Mouse (Mus musculus): ENCODE data around the gene Arhgap32. TPM values are rescaled to one million over a fixed set of nuclear protein-coding genes. Genes with fewer than 3 reads are reported as not detected.

Gene Arhgap32
- total and polyA plus RNA-seq, 3 experiments = 0.06 to 0.15 TPM; not detected in 1

- TF ChIP-seq BHLHE40 (IDR thresholded peaks at IDR 0.05; ENCODE audit: borderline replicate concordance, low read depth, low read length) = no peak
- no peak for TF ChIP-seq ZNF384 (IDR thresholded peaks at IDR 0.05; ENCODE audit: low read depth, low read length)
- no peak for TF ChIP-seq MYC (IDR thresholded peaks at IDR 0.05; ENCODE audit: low read depth, low read length)
- no peak for TF ChIP-seq MAX (IDR thresholded peaks at IDR 0.05; ENCODE audit: low read length)
- TF ChIP-seq GABPA (IDR thresholded peaks at IDR 0.05; ENCODE audit: low read depth, low read length) = no peak
- TF ChIP-seq POLR2A (IDR thresholded peaks at IDR 0.05; ENCODE audit: control insufficient read depth in 1 of 2, insufficient read depth in 1 of 2, low read depth in 1 of 2, low read length in 2 of 2, poor library complexity in 1 of 2) = no peak
- TF ChIP-seq TBP (IDR thresholded peaks at IDR 0.05; ENCODE audit: low read depth, low read length) = no peak
- TF ChIP-seq TCF12 (IDR thresholded peaks at IDR 0.05; ENCODE audit: low read depth, low read length) = no peak
- TF ChIP-seq UBTF (IDR thresholded peaks at IDR 0.05; ENCODE audit: borderline replicate concordance, insufficient read depth, low read depth, low read length) = no peak
- TF ChIP-seq USF1 (IDR thresholded peaks at IDR 0.05; ENCODE audit: low read depth, low read length) = no peak
- TF ChIP-seq KAT2A (conservative IDR thresholded peaks at IDR 0.05; ENCODE audit: low read depth, low read length) = no peak
- TF ChIP-seq EP300 (IDR thresholded peaks at IDR 0.05; ENCODE audit: low read depth in 1 of 2, low read length in 2 of 2) = no peak
- no peak for TF ChIP-seq POLR2AphosphoS2 (IDR thresholded peaks at IDR 0.05; ENCODE audit: low read length)
- no peak for TF ChIP-seq HCFC1 (IDR thresholded peaks at IDR 0.05; ENCODE audit: low read depth, low read length)
- TF ChIP-seq ZKSCAN1 (IDR thresholded peaks at IDR 0.05; ENCODE audit: low read depth, low read length) = no peak
- no peak for TF ChIP-seq ZC3H11A (IDR thresholded peaks at IDR 0.05; ENCODE audit: low read depth, low read length)
- TF ChIP-seq TAL1 (IDR thresholded peaks at IDR 0.05; ENCODE audit: low read length) = no peak
- no peak overlapping the region for H3K4me3 ChIP-seq (ENCODE audit: control insufficient read depth in 1 of 2, insufficient read depth in 1 of 2, low read depth in 2 of 2, low read length in 2 of 2)
- no peak for DNase-seq (ENCODE audit: low read depth, low spot score)
- no peak overlapping the region for H3K27ac ChIP-seq (ENCODE audit: control insufficient read depth, low read depth, low read length)
- H3K4me1 ChIP-seq (ENCODE audit: control insufficient read depth in 1 of 2, insufficient read depth in 2 of 2, low read length in 2 of 2) = no peaks in the 10 kb centered on the region
- H3K79me2 ChIP-seq (ENCODE audit: control insufficient read depth, insufficient read depth, low read length, poor library complexity) = no peaks in the 10 kb centered on the region
- H3K9ac ChIP-seq (ENCODE audit: control insufficient read depth, low read depth, low read length, poor library complexity, severe bottlenecking) = no peak overlapping the region
- H3K27me3 ChIP-seq (ENCODE audit: control insufficient read depth in 1 of 2, insufficient read depth in 2 of 2, low read length in 2 of 2) = no peaks in the 10 kb centered on the region; a peak in 2 of 4 replicates
- H3K36me3 ChIP-seq (ENCODE audit: control insufficient read depth in 1 of 2, insufficient read depth in 2 of 2, low read length in 2 of 2) = no peaks in the 10 kb centered on the region
- H3K9me3 ChIP-seq (replicated peaks; ENCODE audit: insufficient read depth, low read length) = no peaks in the 10 kb centered on the region
These were observed 141.9 kb downstream of the Arhgap32 start for GRCm38 (mm10) chr9:32257882-32258281.

- H3K36me3 ChIP-seq (ENCODE audit: control insufficient read depth in 1 of 2, insufficient read depth in 2 of 2, low read length in 2 of 2) = no peaks in the 10 kb centered on the region
- H3K27ac ChIP-seq (ENCODE audit: control insufficient read depth, low read depth, low read length) = no peak overlapping the region
- DNase-seq (ENCODE audit: low read depth, low spot score) = peak; percentile 88
- no peaks in the 10 kb centered on the region; a peak in 1 of 4 replicates for H3K27me3 ChIP-seq (ENCODE audit: control insufficient read depth in 1 of 2, insufficient read depth in 2 of 2, low read length in 2 of 2)
- no peak overlapping the region for H3K4me3 ChIP-seq (ENCODE audit: control insufficient read depth in 1 of 2, insufficient read depth in 1 of 2, low read depth in 2 of 2, low read length in 2 of 2)
- H3K9me3 ChIP-seq (replicated peaks; ENCODE audit: insufficient read depth, low read length) = no peaks in the 10 kb centered on the region
- H3K4me1 ChIP-seq (ENCODE audit: control insufficient read depth in 1 of 2, insufficient read depth in 2 of 2, low read length in 2 of 2) = no peaks in the 10 kb centered on the region
- no peaks in the 10 kb centered on the region for H3K79me2 ChIP-seq (ENCODE audit: control insufficient read depth, insufficient read depth, low read length, poor library complexity)
- H3K9ac ChIP-seq (ENCODE audit: control insufficient read depth, low read depth, low read length, poor library complexity, severe bottlenecking) = no peak overlapping the region
- peak; percentile 55 to 95 (median 61) for TF ChIP-seq CTCF (IDR thresholded peaks at IDR 0.05 in 2 of 3, conservative IDR thresholded peaks at IDR 0.05 in 1 of 3; ENCODE audit: control insufficient read depth in 1 of 3, insufficient read depth in 1 of 3, low read depth in 2 of 3, low read length in 3 of 3, poor library complexity in 1 of 3, severe bottlenecking in 1 of 3)
- TF ChIP-seq GATA1 (IDR thresholded peaks at IDR 0.05; ENCODE audit: low read depth, low read length) = no peak
- no peak for TF ChIP-seq HCFC1 (IDR thresholded peaks at IDR 0.05; ENCODE audit: low read depth, low read length)
- peak; percentile 93 for TF ChIP-seq ZC3H11A (IDR thresholded peaks at IDR 0.05; ENCODE audit: low read depth, low read length)
- no peak for TF ChIP-seq GABPA (IDR thresholded peaks at IDR 0.05; ENCODE audit: low read depth, low read length)
- TF ChIP-seq USF2 (IDR thresholded peaks at IDR 0.05; ENCODE audit: borderline replicate concordance in 1 of 2, insufficient read depth in 1 of 2, low read depth in 1 of 2, low read length in 2 of 2) = no peak
- peak; percentile 91 for TF ChIP-seq SMC3 (IDR thresholded peaks at IDR 0.05; ENCODE audit: low read depth, low read length)
- TF ChIP-seq MAX (IDR thresholded peaks at IDR 0.05; ENCODE audit: low read length) = no peak
- peak; percentile 97 for TF ChIP-seq RAD21 (IDR thresholded peaks at IDR 0.05; ENCODE audit: low read depth, low read length)
- TF ChIP-seq TAL1 (IDR thresholded peaks at IDR 0.05; ENCODE audit: low read length) = no peak
- TF ChIP-seq CHD1 (IDR thresholded peaks at IDR 0.05; ENCODE audit: low read depth, low read length) = no peak
These were observed 156.0 kb downstream of the Arhgap32 start for GRCm38 (mm10) chr9:32271896-32272444.
